Mouse (Mus musculus) intestine, postnatal 0 days (tissue): ENCODE data around the gene Vps13d. TPM values are rescaled to one million over a fixed set of nuclear protein-coding genes. Genes with fewer than 3 reads are reported as not detected.

Experiments used
- ATAC-seq: fragments of 200-750 bp; cut with Nextera tagmentation; 2 replicates; pipeline ENCODE4 v1.8.0; 2017; ENCODE audit warnings: mild to moderate bottlenecking, moderate TSS enrichment, moderate library complexity
- H3K27ac ChIP-seq: fragments of 300-500 bp; sonication (generic); 2 replicates; pipeline ENCODE4 v1.5.1; 2014; ENCODE audit warnings: mild to moderate bottlenecking, low read depth, low read length, moderate library complexity
- H3K27me3 ChIP-seq: fragments of 300-500 bp; sonication (generic); replicated peaks from 2 replicates; pipeline ENCODE4 v1.6.1; 2014; ENCODE audit warnings: low read length, mixed read lengths; ENCODE audit not compliant: control insufficient read depth, insufficient read depth
- H3K36me3 ChIP-seq: fragments of 300-500 bp; sonication (generic); 2 replicates; pipeline ENCODE4 v1.6.1; 2014; ENCODE audit warnings: mild to moderate bottlenecking, moderate library complexity; ENCODE audit not compliant: control insufficient read depth, insufficient read depth
- H3K4me1 ChIP-seq: fragments of 300-500 bp; sonication (generic); replicated peaks from 2 replicates; pipeline ENCODE4 v1.6.1; 2014; ENCODE audit warnings: antibody characterized with exemption, low read length, mixed read lengths; ENCODE audit not compliant: control insufficient read depth, insufficient read depth
- H3K4me2 ChIP-seq: fragments of 300-500 bp; sonication (generic); replicated peaks from 2 replicates; pipeline ENCODE4 v1.6.1; 2014; ENCODE audit warnings: low read depth, mild to moderate bottlenecking, moderate library complexity
- H3K4me3 ChIP-seq: fragments of 300-500 bp; sonication (generic); 2 replicates; pipeline ENCODE4 v1.5.1; 2014; ENCODE audit warnings: low read depth, low read length
- H3K9ac ChIP-seq: fragments of 300-500 bp; sonication (generic); 2 replicates; pipeline ENCODE4 v1.6.1; 2014; ENCODE audit warnings: mild to moderate bottlenecking, low read depth, low read length
- H3K9me3 ChIP-seq: fragments of 300-500 bp; sonication (generic); 2 replicates; pipeline ENCODE4 v1.6.1; 2016; ENCODE audit warnings: mixed run types; ENCODE audit not compliant: control insufficient read depth
- CTCF ChIP-seq: sonication (generic); IDR thresholded peaks from 2 replicates; pipeline ENCODE4 v1.5.1; 2016; ENCODE audit warnings: low read depth, mild to moderate bottlenecking, control low read depth, antibody characterized with exemption, moderate library complexity
- WGBS: fragments of 180-500 bp; shearing (Covaris S2); extraction: QIAGEN DNeasy Blood & Tissue Kit; methylation state at CpG from one replicate; pipeline ENCODE4 v1.1.7; 2014; 5-methylcytosine and 5-hydroxymethylcytosine counted together
- polyA plus RNA-seq: library from polyadenylated mRNA; unstranded; fragments of >200 nt; fragmentation: Nextera tagmentation; extraction: Ambion mirVana; gene quantifications from 2 replicates; pipeline ENCODE4 v1.2.1, GENCODE M21; 2015

The Vps13d gene
- polyA plus RNA-seq, 1 experiment from 2014 or later, result 14.8 TPM

DNA sequence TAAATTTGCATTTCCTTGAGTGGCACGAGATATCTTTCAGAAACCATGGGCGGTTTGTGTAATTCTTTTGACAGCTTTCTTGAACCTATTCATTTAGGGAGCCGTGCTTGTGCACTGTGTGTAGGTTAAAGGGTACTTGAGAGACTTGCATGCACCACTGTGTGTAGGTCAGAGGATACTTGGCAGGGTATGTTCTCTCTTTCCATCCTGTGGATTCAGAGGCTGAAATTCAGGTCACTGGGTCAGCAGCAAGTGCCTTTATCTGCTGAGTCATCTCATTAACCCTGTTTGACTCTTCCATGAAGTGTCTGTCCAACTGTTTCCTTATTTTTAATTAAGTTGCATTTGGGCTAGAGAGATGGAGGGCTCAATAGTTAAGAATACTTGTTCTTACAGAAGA lies 233.1 kb downstream of the Vps13d start:
- H3K36me3 ChIP-seq, result no peaks in the 10 kb centered on the region
- no peak overlapping the region for H3K4me2 ChIP-seq
- TF ChIP-seq CTCF, result no peak
- H3K27me3 ChIP-seq, result no peaks in the 10 kb centered on the region
- no peaks in the 10 kb centered on the region for H3K9me3 ChIP-seq
- no peak for ATAC-seq
- peak overlapping the region; percentile 21; the same call in 1 of the 2 replicates for H3K27ac ChIP-seq
- H3K4me1 ChIP-seq, result peaks cover 3% of the 10 kb centered on the region; the same call in 1 of the 2 replicates
- no peak overlapping the region for H3K9ac ChIP-seq
- WGBS, result 47% methylated on average over 3 of the region's 3 CpGs
- H3K4me3 ChIP-seq, result no peak overlapping the region

DNA sequence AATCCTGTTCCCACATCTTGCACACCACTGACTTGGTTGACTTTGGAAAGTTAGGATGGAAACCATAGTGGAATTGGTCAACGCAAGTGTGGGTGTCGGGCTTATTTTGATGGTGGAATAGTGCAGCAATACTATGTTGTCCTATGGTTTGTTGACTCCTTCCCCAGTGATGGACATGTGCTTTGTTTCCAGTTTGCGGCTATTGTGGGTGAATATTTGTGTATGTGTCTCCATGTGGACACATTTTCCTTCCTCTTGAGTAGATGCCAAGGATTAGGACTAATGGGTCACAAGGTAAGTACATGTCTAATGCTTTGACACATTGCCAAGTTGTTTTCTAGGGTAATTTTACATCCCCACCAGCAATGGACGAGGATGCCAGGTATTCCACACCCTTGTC lies 233.6 kb downstream of the Vps13d start:
- no peak for ATAC-seq
- WGBS, result 78% methylated on average over 4 of the region's 4 CpGs
- no peak for TF ChIP-seq CTCF
- peaks cover 3% of the 10 kb centered on the region; the same call in 1 of the 2 replicates for H3K4me1 ChIP-seq
- H3K27ac ChIP-seq, result 0 out of 2 replicates have a peak overlapping the region, but pooled peaks have one; percentile 65
- no peak overlapping the region for H3K9ac ChIP-seq
- H3K36me3 ChIP-seq, result no peaks in the 10 kb centered on the region
- H3K4me2 ChIP-seq, result no peak overlapping the region
- no peak overlapping the region for H3K4me3 ChIP-seq
- no peaks in the 10 kb centered on the region for H3K27me3 ChIP-seq
- H3K9me3 ChIP-seq, result no peaks in the 10 kb centered on the region

DNA sequence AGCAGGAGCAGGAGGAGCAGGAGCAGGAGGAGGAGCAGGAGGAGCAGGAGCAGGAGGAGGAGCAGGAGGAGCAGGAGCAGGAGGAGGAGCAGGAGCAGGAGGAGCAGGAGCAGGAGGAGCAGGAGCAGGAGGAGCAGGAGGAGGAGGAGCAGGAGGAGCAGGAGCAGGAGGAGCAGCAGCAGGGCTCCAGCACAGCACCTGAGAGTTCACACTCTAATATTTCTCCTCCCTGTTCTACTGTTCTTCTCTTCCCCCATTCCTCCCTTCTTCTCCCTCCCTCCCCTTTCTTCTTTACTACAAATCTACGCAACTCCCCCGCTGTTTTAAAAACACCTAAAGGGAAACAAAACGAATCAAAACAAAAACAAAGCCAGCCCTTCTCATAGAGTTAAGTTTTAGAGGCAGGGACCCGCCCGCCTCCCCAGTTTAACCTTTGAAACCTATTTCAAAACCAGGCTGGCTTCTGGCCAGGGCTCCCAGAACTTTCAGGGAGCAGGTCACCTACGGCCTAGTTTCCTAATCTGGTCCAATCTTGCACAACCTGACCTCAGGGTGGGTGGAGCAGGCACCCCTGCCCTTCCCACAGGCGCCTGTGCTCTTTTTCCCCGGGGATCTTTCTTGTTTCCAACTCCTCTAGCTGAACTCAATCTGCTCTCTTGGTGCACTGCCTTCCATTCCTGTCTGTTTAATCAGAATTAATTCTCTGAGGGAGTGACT lies 234.5 kb downstream of the Vps13d start:
- ATAC-seq, result peak; percentile 92
- H3K9ac ChIP-seq, result no peak overlapping the region

DNA sequence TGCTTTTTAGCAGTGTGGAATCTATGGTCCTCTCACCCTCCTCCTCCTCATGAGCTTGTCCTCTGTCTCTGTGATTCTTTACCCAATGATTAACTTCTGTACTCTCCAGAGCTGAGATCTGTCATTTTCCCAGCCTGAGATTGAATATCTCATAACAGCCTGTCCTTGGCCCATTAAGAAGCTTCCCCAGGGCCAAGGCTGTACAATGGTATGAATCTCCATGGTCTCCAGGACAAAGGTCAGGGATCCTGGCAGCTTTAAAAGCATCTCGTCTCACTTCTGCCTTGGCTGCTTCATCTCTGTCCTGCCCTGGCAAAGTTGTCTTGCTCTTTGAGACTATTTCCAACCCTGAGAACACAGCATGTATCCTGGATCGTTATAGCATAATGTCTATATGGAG lies 237.1 kb downstream of the Vps13d start:
- TF ChIP-seq CTCF, result no peak
- no peaks in the 10 kb centered on the region for H3K36me3 ChIP-seq
- H3K4me3 ChIP-seq, result no peak overlapping the region
- H3K4me2 ChIP-seq, result no peak overlapping the region
- H3K27ac ChIP-seq, result no peak overlapping the region
- H3K4me1 ChIP-seq, result peaks cover 3% of the 10 kb centered on the region; the same call in 1 of the 2 replicates
- no peaks in the 10 kb centered on the region for H3K27me3 ChIP-seq
- 60% methylated on average over 2 of the region's 2 CpGs for WGBS
- H3K9ac ChIP-seq, result no peak overlapping the region
- no peak for ATAC-seq
- no peaks in the 10 kb centered on the region for H3K9me3 ChIP-seq

More for the DNA sequence above, 234.5 kb downstream of the Vps13d start:
- Histone ChIP-seq H3K27me3 (no peaks in the 10 kb centered on the region), H3K4me3 (no peak overlapping the region), H3K4me1 (peaks cover 3% of the 10 kb centered on the region; the same call in 1 of the 2 replicates), H3K4me2 (no peak overlapping the region; the same call in 1 of the 2 replicates), H3K36me3 (no peaks in the 10 kb centered on the region), H3K9me3 (no peaks in the 10 kb centered on the region), H3K27ac (peak overlapping the region; percentile 65)
- 23% methylated on average over 8 of the region's 8 CpGs for WGBS
- no peak for TF ChIP-seq CTCF

DNA sequence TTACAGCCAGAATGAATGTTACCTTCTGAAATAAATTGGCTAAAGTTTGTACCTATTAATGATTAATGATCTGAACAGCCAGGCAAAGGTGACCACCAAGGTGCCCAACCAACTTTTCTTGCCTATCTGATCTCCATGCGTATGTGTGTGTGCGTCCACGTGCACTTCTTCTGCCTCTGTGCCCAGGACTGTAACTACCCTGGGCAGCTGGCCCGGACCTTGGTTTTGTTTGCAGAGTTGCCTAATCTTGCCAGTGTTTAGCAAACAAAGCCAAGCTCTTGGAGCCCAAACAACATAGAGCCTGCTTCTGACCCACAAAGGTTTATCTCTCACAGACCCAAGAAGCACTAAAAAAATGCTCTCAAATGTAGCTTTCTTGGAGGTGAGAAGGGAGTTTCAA lies 237.6 kb downstream of the Vps13d start:
- no peak for ATAC-seq
- H3K9me3 ChIP-seq, result no peaks in the 10 kb centered on the region
- no peak for TF ChIP-seq CTCF
- no peak overlapping the region for H3K27ac ChIP-seq
- 47% methylated on average over 4 of the region's 4 CpGs for WGBS
- no peak overlapping the region for H3K9ac ChIP-seq
- H3K4me2 ChIP-seq, result no peak overlapping the region
- H3K36me3 ChIP-seq, result no peaks in the 10 kb centered on the region
- peaks cover 3% of the 10 kb centered on the region; the same call in 1 of the 2 replicates for H3K4me1 ChIP-seq
- no peaks in the 10 kb centered on the region for H3K27me3 ChIP-seq
- H3K4me3 ChIP-seq, result no peak overlapping the region

DNA sequence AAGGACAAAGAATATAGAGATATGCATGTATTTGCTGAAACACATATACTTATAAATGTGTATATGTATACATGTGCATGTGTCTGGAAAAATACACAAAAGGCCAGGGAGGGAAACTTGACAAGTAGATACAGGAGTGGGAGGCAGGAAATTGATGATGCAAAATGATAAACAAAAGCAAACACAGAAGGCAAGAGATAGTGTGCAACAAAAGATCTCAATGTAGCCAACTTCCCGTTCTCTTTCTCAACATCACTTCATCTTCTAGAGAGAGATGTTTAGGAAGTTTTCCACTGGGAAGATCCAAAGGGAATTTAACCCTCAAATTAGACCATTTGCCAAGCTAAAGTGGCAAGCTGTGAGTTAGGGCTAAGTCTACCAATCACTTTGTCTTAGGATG lies 238.5 kb downstream of the Vps13d start:
- no peak overlapping the region for H3K27ac ChIP-seq
- H3K36me3 ChIP-seq, result no peaks in the 10 kb centered on the region
- ATAC-seq, result no peak
- H3K9ac ChIP-seq, result no peak overlapping the region
- no peak overlapping the region for H3K4me2 ChIP-seq
- TF ChIP-seq CTCF, result no peak
- 34% methylated on average over 1 of the region's 1 CpGs for WGBS
- peaks cover 3% of the 10 kb centered on the region; the same call in 1 of the 2 replicates for H3K4me1 ChIP-seq
- H3K27me3 ChIP-seq, result no peaks in the 10 kb centered on the region
- H3K9me3 ChIP-seq, result no peaks in the 10 kb centered on the region
- H3K4me3 ChIP-seq, result no peak overlapping the region
